Comparison of ENCODE assay signal across 1 mouse cellular context in the genomic region with DNA sequence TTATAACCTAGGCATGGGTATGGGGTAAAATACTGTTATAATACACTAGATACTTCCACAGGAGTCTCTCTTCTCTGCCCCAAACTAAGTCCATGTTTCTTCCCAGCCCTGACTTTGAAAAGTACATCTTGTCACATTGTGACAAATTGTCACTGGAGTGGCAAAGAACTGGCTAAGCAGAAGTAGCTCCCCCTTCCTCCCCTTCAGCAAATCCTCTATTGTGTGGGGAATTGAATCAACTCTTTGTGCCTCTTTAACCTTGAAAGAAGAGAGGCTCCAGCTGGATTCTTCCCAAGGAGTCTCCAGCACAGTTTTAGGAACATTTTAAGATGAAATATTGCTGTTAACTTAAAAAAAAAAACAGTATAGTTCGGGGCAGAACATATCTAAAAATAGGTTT.
TF ChIP-seq lines count a peak whose summit lies in the region.

No protein-coding gene starts in this region.

TF ChIP-seq in CH12.LX, 34 proteins besides CTCF, POLR2A, EP300 and RAD21 (continued from another document):
- TF ChIP-seq HCFC1 (IDR thresholded peaks at IDR 0.05; ENCODE audit: low read depth, low read length) = no peak
- no peak for TF ChIP-seq IRF4 (IDR thresholded peaks at IDR 0.05; ENCODE audit: low read depth, low read length)
- no peak for TF ChIP-seq CHD1 (IDR thresholded peaks at IDR 0.05; ENCODE audit: low read depth, low read length)
- TF ChIP-seq JUN (IDR thresholded peaks at IDR 0.05; ENCODE audit: insufficient read depth, low read depth, low read length) = no peak
